Mouse (Mus musculus) urinary bladder, postnatal 25 days (tissue): ENCODE data around the gene Serpina5.
"Not testable (repeated sequence)": the region's sequence is repeated elsewhere in the genome, so short reads cannot be mapped to it uniquely, and the experiment has no call there.

Source experiments
- DNase-seq: peaks from one replicate; pipeline ENCODE4 v3.0.0; 2022; ENCODE audit warnings: low spot score

Gene Serpina5

GRCm38 (mm10) chr12:104100768-104101167 lies at the start of gene Serpina5:
Gene Serpina5, plus strand, starts transcription at chr12:104101113.
- no peak for DNase-seq

- DNase-seq: no peak
These were observed 46.9 kb upstream of the Serpina5 start for GRCm38 (mm10) chr12:104053995-104054394.

GRCm38 (mm10) chr12:104055755-104056154 lies 45.2 kb upstream of the Serpina5 start:
- no peak for DNase-seq

GRCm38 (mm10) chr12:104057050-104057449 lies 43.9 kb upstream of the Serpina5 start:
- no peak for DNase-seq

GRCm38 (mm10) chr12:104057531-104057930 lies 43.4 kb upstream of the Serpina5 start:
- no peak for DNase-seq

- no peak for DNase-seq
These were observed 40.8 kb upstream of the Serpina5 start for GRCm38 (mm10) chr12:104060126-104060525.

GRCm38 (mm10) chr12:104061862-104062261 lies 39.1 kb upstream of the Serpina5 start:
- no peak for DNase-seq

- DNase-seq: no peak
These were observed 36.4 kb upstream of the Serpina5 start for GRCm38 (mm10) chr12:104064532-104064931.

GRCm38 (mm10) chr12:104064996-104065395 lies 35.9 kb upstream of the Serpina5 start:
- DNase-seq: no peak

- peak; percentile 70 for DNase-seq
These were observed 34.7 kb upstream of the Serpina5 start for GRCm38 (mm10) chr12:104066241-104066640.

GRCm38 (mm10) chr12:104067549-104067948 lies 33.4 kb upstream of the Serpina5 start:
- DNase-seq: no peak

GRCm38 (mm10) chr12:104069620-104070019 lies 31.3 kb upstream of the Serpina5 start:
- DNase-seq: peak; percentile 79

GRCm38 (mm10) chr12:104071708-104072107 lies 29.2 kb upstream of the Serpina5 start:
- no peak for DNase-seq

GRCm38 (mm10) chr12:104072286-104072685 lies 28.6 kb upstream of the Serpina5 start:
- no peak for DNase-seq

GRCm38 (mm10) chr12:104090119-104090518 lies 10.8 kb upstream of the Serpina5 start:
- DNase-seq: no peak

GRCm38 (mm10) chr12:104091303-104091702 lies 9.6 kb upstream of the Serpina5 start:
- DNase-seq: no peak

GRCm38 (mm10) chr12:104105847-104106246 lies 4.9 kb downstream of the Serpina5 start:
- no peak for DNase-seq

GRCm38 (mm10) chr12:104106919-104107318 lies 6.0 kb downstream of the Serpina5 start:
- no peak for DNase-seq

GRCm38 (mm10) chr12:104108507-104108906 lies 7.6 kb downstream of the Serpina5 start:
- DNase-seq: no peak

GRCm38 (mm10) chr12:104112333-104112732 lies 11.4 kb downstream of the Serpina5 start, which contains the start of gene Serpina3a:
Gene Serpina3a, plus strand, starts transcription at chr12:104112724.
- not testable (repeated sequence) for DNase-seq

GRCm38 (mm10) chr12:104114921-104115579 lies 14.1 kb downstream of the Serpina5 start:
- DNase-seq: no peak

- no peak for DNase-seq
These were observed 22.2 kb downstream of the Serpina5 start for GRCm38 (mm10) chr12:104123097-104123496.

GRCm38 (mm10) chr12:104123996-104124395 lies 23.1 kb downstream of the Serpina5 start:
- DNase-seq: peak; percentile 6

- no peak for DNase-seq
These were observed 24.2 kb downstream of the Serpina5 start for GRCm38 (mm10) chr12:104125021-104125560.
